Mouse (Mus musculus) forebrain, embryonic 11.5 days (tissue): ENCODE measurements at regions not wholly inside any gene's neighbourhood (a gene's known extent, or its start where the extent isn't known, plus 50 kb on each side); places are given as distances from the start of the nearest gene placed in this dataset.
A peak's percentile ranks its signal among the peaks of the same experiment; 100 is the strongest.

ENCODE experiments used
- ATAC-seq: fragments of 200-750 bp; cut with Nextera tagmentation; replicated peaks from 2 replicates; pipeline ENCODE4 v1.8.0; 2017; ENCODE audit warnings: moderate TSS enrichment; ENCODE audit not compliant: low FRiP score
- DNase-seq: peaks from one replicate; pipeline ENCODE4 v3.0.0-alpha.2; 2017; ENCODE audit warnings: low spot score
- H3K27ac ChIP-seq: fragments of 300-500 bp; sonication (generic); 2 replicates; pipeline ENCODE4 v1.5.1; 2014; ENCODE audit warnings: low read depth, low read length
- H3K27me3 ChIP-seq: fragments of 300-500 bp; sonication (generic); 2 replicates; pipeline ENCODE4 v1.6.1; 2014; ENCODE audit warnings: mild to moderate bottlenecking, low read length, mixed read lengths; ENCODE audit not compliant: control insufficient read depth, insufficient read depth
- H3K36me3 ChIP-seq: fragments of 300-500 bp; sonication (generic); 2 replicates; pipeline ENCODE4 v1.6.1; 2014; ENCODE audit warnings: mild to moderate bottlenecking, low read length, moderate library complexity, mixed read lengths; ENCODE audit not compliant: control insufficient read depth, insufficient read depth
- H3K4me1 ChIP-seq: fragments of 300-500 bp; sonication (generic); replicated peaks from 2 replicates; pipeline ENCODE4 v1.6.1; 2014; ENCODE audit warnings: low read length, mixed read lengths; ENCODE audit not compliant: control insufficient read depth, insufficient read depth
- H3K4me2 ChIP-seq: fragments of 300-500 bp; sonication (generic); 2 replicates; pipeline ENCODE4 v1.6.1; 2014; ENCODE audit warnings: low read depth, mild to moderate bottlenecking, low read length, moderate library complexity, mixed read lengths; ENCODE audit not compliant: severe bottlenecking
- H3K4me3 ChIP-seq: fragments of 300-500 bp; sonication (generic); 2 replicates; pipeline ENCODE4 v1.5.1; 2014; ENCODE audit warnings: low read depth, low read length
- H3K9ac ChIP-seq: fragments of 300-500 bp; sonication (generic); 2 replicates; pipeline ENCODE4 v1.6.1; 2014; ENCODE audit warnings: low read length
- H3K9me3 ChIP-seq: fragments of 300-500 bp; sonication (generic); 2 replicates; pipeline ENCODE4 v1.6.1; 2016; ENCODE audit warnings: low read length, mixed read lengths; ENCODE audit not compliant: control insufficient read depth
- WGBS: fragments of 180-500 bp; shearing (Covaris S2); extraction: QIAGEN DNeasy Blood & Tissue Kit; methylation state at CpG from one replicate; pipeline ENCODE4 v1.1.7; 2014; 5-methylcytosine and 5-hydroxymethylcytosine counted together

DNA sequence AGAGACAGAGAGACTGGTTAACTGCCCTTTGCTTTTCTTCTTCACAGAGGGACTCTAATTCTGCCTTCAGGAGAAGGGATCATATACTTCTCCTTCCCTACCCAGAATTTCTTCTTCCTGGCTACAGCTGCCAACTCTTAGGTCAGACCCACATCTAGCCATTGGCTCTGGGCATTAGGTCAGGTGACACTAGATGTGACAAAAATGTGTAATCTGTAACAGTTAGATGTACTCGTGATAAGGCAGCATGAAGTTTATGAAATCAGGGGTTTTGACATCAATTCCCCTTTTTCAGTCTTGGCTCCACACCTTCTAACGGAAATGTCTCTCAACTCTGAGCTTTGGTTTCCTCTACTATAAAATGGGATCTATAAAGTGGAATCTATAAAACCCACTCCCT lies 428.4 kb downstream of the Bmper start:
- ATAC-seq (no peak), DNase-seq (no peak)
- Histone ChIP-seq H3K36me3 (no peaks in the 10 kb centered on the region), H3K4me1 (no peaks in the 10 kb centered on the region), H3K4me2 (no peak overlapping the region), H3K9me3 (no peaks in the 10 kb centered on the region), H3K4me3 (no peak overlapping the region), H3K27me3 (no peaks in the 10 kb centered on the region), H3K27ac (no peak overlapping the region), H3K9ac (no peak overlapping the region)
- WGBS = 90% methylated on average over 2 of the region's 2 CpGs

DNA sequence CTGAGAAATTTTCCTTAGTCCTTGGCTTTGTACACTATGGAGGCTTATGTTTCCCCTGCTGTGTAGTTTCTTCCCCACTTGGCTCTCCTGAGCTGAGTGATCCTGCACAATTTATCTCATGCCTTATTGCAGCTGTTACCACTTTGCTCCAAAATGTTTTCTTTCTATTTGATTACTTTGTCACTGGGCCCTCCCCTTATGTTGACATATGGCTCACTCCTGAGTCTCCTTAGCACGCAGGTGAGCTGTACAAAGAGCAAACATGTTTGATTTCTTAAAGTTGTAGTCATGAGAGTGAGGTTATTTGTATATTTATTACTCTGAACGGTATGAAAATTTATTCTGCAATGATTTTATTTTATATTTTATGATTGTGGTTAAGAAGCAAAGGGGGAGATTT lies 430.2 kb downstream of the Bmper start:
- H3K36me3 ChIP-seq = no peaks in the 10 kb centered on the region
- 83% methylated on average over 2 of the region's 2 CpGs for WGBS
- H3K9ac ChIP-seq = no peak overlapping the region
- no peaks in the 10 kb centered on the region for H3K9me3 ChIP-seq
- no peak overlapping the region for H3K27ac ChIP-seq
- ATAC-seq = no peak
- no peak for DNase-seq
- no peaks in the 10 kb centered on the region for H3K4me1 ChIP-seq
- no peak overlapping the region for H3K4me3 ChIP-seq
- H3K27me3 ChIP-seq = no peaks in the 10 kb centered on the region
- H3K4me2 ChIP-seq = no peak overlapping the region

DNA sequence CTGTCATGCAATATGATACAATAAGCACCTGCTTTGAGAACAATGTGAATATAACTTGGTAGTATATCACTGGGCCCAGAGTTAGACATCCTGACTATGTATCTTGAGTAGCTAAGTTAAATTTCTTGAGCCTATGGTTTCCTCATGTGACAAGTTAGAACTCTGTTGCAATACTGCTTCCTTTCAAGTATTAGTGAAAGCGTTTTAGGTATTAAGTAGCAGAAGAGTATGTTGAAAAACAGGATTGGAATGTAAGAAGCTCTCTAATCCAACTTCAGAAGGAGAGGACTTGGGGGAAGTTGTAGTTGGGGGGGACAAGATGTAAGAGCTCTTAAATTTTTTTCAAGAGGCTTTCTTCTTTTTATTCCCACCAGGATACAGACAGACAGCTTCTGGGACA lies 431.9 kb downstream of the Bmper start:
- no peak overlapping the region for H3K27ac ChIP-seq
- 82% methylated on average over 1 of the region's 1 CpGs for WGBS
- no peaks in the 10 kb centered on the region for H3K9me3 ChIP-seq
- no peaks in the 10 kb centered on the region for H3K27me3 ChIP-seq
- no peak overlapping the region for H3K4me3 ChIP-seq
- H3K36me3 ChIP-seq = no peaks in the 10 kb centered on the region
- ATAC-seq (no peak), DNase-seq (no peak)
- H3K4me2 ChIP-seq = no peak overlapping the region
- H3K9ac ChIP-seq = no peak overlapping the region
- H3K4me1 ChIP-seq = no peaks in the 10 kb centered on the region

DNA sequence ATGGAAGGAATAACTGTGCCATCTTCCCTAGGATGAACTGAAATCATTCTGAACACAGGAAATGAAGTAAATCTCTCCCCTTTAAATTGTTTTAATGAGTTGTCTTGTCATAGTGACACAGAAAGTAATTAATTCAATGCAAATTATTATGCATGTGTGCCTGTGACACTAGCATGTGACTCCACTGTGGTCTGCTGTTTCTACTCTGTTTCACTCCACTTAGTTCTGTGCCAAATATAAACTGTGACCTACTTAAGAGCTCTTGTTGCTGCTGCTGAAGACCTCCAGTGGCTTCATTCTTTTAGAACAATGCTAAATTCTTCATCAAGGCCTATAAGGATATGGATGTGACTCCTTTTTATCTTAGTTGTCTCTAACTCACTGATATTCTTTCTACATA lies 431.8 kb upstream of the Npsr1 start:
- Histone ChIP-seq H3K27ac (no peak overlapping the region), H3K4me2 (no peak overlapping the region), H3K4me3 (no peak overlapping the region), H3K9me3 (no peaks in the 10 kb centered on the region), H3K9ac (no peak overlapping the region), H3K36me3 (no peaks in the 10 kb centered on the region), H3K4me1 (no peaks in the 10 kb centered on the region), H3K27me3 (no peaks in the 10 kb centered on the region)
- no peak for ATAC-seq
- DNase-seq = no peak

DNA sequence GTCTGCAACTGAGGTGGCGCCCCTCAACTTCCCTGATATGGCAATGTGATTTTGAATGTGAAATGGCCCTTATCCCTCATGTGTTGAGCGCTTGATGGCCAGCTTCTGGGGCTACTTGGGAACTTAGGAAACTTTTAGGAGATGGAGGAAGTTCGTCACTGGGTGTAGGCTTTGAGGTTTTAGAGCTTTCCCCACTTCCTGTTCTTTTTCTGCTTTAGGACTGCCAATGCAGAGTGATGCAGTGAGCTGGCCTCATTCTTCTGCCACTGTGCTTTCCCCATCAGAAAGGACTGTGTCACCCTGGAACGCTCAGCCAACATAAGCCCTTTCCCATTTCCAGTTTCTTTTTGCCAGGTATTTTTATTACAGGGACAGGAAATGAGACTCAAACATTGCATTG lies 428.6 kb upstream of the Npsr1 start:
- 91% methylated on average over 4 of the region's 4 CpGs for WGBS
- H3K4me3 ChIP-seq = no peak overlapping the region
- no peak overlapping the region for H3K4me2 ChIP-seq
- H3K9me3 ChIP-seq = no peaks in the 10 kb centered on the region
- H3K36me3 ChIP-seq = no peaks in the 10 kb centered on the region
- H3K27me3 ChIP-seq = no peaks in the 10 kb centered on the region
- H3K27ac ChIP-seq = no peak overlapping the region
- DNase-seq (no peak), ATAC-seq (no peak)
- no peak overlapping the region for H3K9ac ChIP-seq
- H3K4me1 ChIP-seq = no peaks in the 10 kb centered on the region

DNA sequence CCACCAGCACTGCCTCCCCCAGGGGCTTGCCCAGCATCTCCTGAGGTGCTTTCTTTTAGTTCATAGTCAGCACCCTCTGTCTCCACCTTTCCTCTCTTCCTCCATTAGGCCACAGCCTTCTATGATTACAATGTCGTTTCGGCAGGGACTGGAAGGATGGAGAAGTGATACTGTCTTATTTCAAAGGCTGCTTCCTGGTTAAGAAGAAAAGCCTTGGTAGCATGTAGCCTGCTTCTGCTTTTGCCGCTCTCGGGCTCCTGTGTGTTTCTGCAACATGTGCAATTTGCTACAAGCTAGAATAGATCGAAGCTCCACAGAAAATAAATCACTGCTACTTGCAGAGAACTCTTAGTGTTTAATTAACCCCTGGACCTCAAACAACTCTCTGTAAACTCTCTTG lies 427.2 kb upstream of the Npsr1 start:
- no peak for ATAC-seq
- H3K27me3 ChIP-seq = no peaks in the 10 kb centered on the region
- H3K36me3 ChIP-seq = no peaks in the 10 kb centered on the region
- DNase-seq = no peak
- no peak overlapping the region for H3K4me3 ChIP-seq
- H3K4me1 ChIP-seq = no peaks in the 10 kb centered on the region
- H3K27ac ChIP-seq = no peak overlapping the region
- no peak overlapping the region for H3K9ac ChIP-seq
- no peaks in the 10 kb centered on the region for H3K9me3 ChIP-seq
- 60% methylated on average over 5 of the region's 5 CpGs for WGBS
- H3K4me2 ChIP-seq = no peak overlapping the region

DNA sequence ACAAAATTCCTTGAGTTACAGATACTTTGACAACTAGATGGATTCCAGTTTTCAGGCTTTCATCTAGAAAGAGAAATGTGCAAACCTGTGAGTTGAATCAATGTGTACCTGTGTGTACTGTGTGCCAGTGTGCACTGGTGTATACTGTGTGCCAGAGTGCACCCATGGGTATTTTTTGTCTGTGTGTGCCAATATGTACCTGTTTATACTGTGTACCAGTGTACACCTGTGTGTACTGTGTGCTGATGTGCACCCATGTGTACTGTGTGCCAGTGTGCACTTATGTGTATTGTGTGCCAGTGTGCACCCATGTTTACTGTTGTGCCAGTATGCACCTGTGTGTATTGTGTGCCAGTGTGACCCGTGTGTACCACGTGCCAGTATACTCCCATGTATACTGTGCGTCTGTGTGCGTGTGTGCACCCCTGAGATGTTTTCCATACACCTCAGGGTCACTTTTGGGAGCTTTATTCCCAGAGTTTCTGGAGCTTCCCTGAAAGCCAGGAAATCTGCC lies 424.4 kb upstream of the Npsr1 start:
- Histone ChIP-seq H3K36me3 (no peaks in the 10 kb centered on the region), H3K4me1 (no peaks in the 10 kb centered on the region), H3K4me2 (no peak overlapping the region), H3K4me3 (no peak overlapping the region), H3K27me3 (no peaks in the 10 kb centered on the region), H3K27ac (no peak overlapping the region), H3K9me3 (no peaks in the 10 kb centered on the region), H3K9ac (no peak overlapping the region)
- ATAC-seq (0 out of 2 replicates have a peak, but pooled peaks have one; percentile 24), DNase-seq (no peak)
- WGBS = 94% methylated on average over 4 of the region's 4 CpGs

DNA sequence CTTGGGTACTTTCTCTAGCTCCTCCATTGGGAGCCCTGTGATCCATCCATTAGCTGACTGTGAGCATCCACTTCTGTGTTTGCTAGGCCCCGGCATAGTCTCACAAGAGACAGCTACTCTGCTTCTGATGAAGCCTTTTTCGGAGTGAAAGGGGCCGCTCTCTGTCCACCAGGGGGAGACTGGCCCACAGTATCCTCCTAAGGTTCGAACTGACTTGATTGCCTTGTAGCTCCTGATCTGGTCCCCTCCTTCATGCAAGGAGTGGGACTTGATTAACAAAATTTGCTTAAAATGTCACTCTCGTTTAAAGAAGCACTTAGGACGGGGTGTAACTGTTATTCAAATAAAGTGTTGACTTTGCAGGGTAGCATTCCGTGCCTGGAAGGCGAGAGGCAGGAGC lies 423.0 kb upstream of the Npsr1 start:
- ATAC-seq (no peak), DNase-seq (peak; percentile 50)
- WGBS = 49% methylated on average over 8 of the region's 8 CpGs
- Histone ChIP-seq H3K27me3 (no peaks in the 10 kb centered on the region), H3K4me1 (no peaks in the 10 kb centered on the region), H3K27ac (no peak overlapping the region), H3K9ac (no peak overlapping the region), H3K36me3 (no peaks in the 10 kb centered on the region), H3K4me2 (no peak overlapping the region), H3K9me3 (no peaks in the 10 kb centered on the region), H3K4me3 (no peak overlapping the region)

DNA sequence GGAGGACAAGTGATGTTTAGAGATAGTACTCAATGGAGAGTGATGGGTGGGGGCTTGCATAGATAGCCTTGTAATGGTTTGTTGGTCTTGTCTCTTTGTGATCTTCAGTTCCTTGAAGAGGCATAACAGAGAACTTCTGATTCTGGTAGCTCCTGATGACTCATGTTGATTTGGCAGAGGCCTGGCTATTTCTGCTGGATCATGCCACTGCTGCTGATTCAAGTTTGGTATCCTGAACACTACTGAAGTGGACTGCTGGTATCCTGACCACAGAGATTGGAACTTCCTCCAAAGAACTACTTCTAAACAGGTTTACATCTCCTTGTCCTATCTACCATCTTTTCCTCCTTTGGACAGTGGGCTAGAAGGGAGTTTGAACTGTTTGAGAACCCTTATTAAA lies 408.3 kb upstream of the Npsr1 start:
- Histone ChIP-seq H3K9ac (no peak overlapping the region), H3K27me3 (no peaks in the 10 kb centered on the region), H3K9me3 (no peaks in the 10 kb centered on the region), H3K4me2 (no peak overlapping the region), H3K36me3 (no peaks in the 10 kb centered on the region), H3K4me1 (no peaks in the 10 kb centered on the region), H3K27ac (no peak overlapping the region), H3K4me3 (no peak overlapping the region)
- ATAC-seq (no peak), DNase-seq (no peak)
